Mouse (Mus musculus) forebrain, embryonic 12.5 days (tissue): ENCODE measurements around the gene Fam227b. TPM values are rescaled to one million over a fixed set of nuclear protein-coding genes. Genes with fewer than 3 reads are reported as not detected.

Experiments used
- ATAC-seq: fragments of 200-750 bp; cut with Nextera tagmentation; 2 replicates; pipeline ENCODE4 v1.8.0; 2017; ENCODE audit warnings: moderate TSS enrichment; ENCODE audit not compliant: low FRiP score
- H3K27ac ChIP-seq: fragments of 300-500 bp; sonication (generic); 2 replicates; pipeline ENCODE4 v1.5.1; 2016; ENCODE audit warnings: mild to moderate bottlenecking
- H3K27me3 ChIP-seq: fragments of 300-500 bp; sonication (generic); 2 replicates; pipeline ENCODE4 v1.6.1; 2016; ENCODE audit warnings: mild to moderate bottlenecking
- H3K36me3 ChIP-seq: fragments of 300-500 bp; sonication (generic); replicated peaks from 2 replicates; pipeline ENCODE4 v1.6.1; 2016; ENCODE audit warnings: mild to moderate bottlenecking
- H3K4me1 ChIP-seq: fragments of 300-500 bp; sonication (generic); 2 replicates; pipeline ENCODE4 v1.6.1; 2016
- H3K4me2 ChIP-seq: fragments of 300-500 bp; sonication (generic); 2 replicates; pipeline ENCODE4 v1.6.1; 2016; ENCODE audit warnings: mild to moderate bottlenecking, moderate library complexity
- H3K4me3 ChIP-seq: fragments of 300-500 bp; sonication (generic); replicated peaks from 2 replicates; pipeline ENCODE4 v1.5.1; 2016; ENCODE audit warnings: mild to moderate bottlenecking
- H3K9ac ChIP-seq: fragments of 300-500 bp; sonication (generic); 2 replicates; pipeline ENCODE4 v1.6.1; 2016; ENCODE audit warnings: mild to moderate bottlenecking
- H3K9me3 ChIP-seq: fragments of 300-500 bp; sonication (generic); 2 replicates; pipeline ENCODE4 v1.6.1; 2016
- WGBS: fragments of 180-500 bp; shearing (Covaris S2); methylation state at CpG from one replicate; pipeline ENCODE4 v1.1.7; 2016; 5-methylcytosine and 5-hydroxymethylcytosine counted together
- polyA plus RNA-seq: library from polyadenylated mRNA; unstranded; fragments of >200 nt; fragmentation: Nextera tagmentation; extraction: Ambion mirVana; gene quantifications from 2 replicates; pipeline ENCODE4 v1.2.1, GENCODE M21; 2016

The Fam227b gene
- polyA plus RNA-seq, 1 experiment from 2014 or later: not detected

- Histone ChIP-seq H3K9me3 (no peaks in the 10 kb centered on the region), H3K36me3 (no peaks in the 10 kb centered on the region), H3K4me3 (no peak overlapping the region), H3K4me2 (no peak overlapping the region), H3K27me3 (no peaks in the 10 kb centered on the region), H3K4me1 (peaks cover 3% of the 10 kb centered on the region; the same call in 1 of the 2 replicates), H3K27ac (no peak overlapping the region), H3K9ac (no peak overlapping the region)
- WGBS: 52% methylated on average over 8 of the region's 8 CpGs
- no peak for ATAC-seq
Observed at GRCm38 (mm10) chr2:126031186-126031900, 120.5 kb downstream of the Fam227b start.

GRCm38 (mm10) chr2:126015763-126016473, 135.9 kb downstream of the Fam227b start:
- 5% methylated on average over 3 of the region's 3 CpGs for WGBS
- H3K4me1 ChIP-seq: peaks cover 22% of the 10 kb centered on the region
- H3K27me3 ChIP-seq: no peaks in the 10 kb centered on the region
- no peaks in the 10 kb centered on the region for H3K36me3 ChIP-seq
- H3K27ac ChIP-seq: peak overlapping the region; percentile 56
- no peaks in the 10 kb centered on the region for H3K9me3 ChIP-seq
- H3K4me2 ChIP-seq: peak overlapping the region; percentile 0; the same call in 1 of the 2 replicates
- ATAC-seq: peak; percentile 88
- H3K9ac ChIP-seq: no peak overlapping the region
- H3K4me3 ChIP-seq: no peak overlapping the region

- 28% methylated on average over 12 of the region's 12 CpGs for WGBS
- peak; percentile 77 for ATAC-seq
- H3K36me3 ChIP-seq: no peaks in the 10 kb centered on the region
- no peak overlapping the region for H3K27ac ChIP-seq
- H3K27me3 ChIP-seq: no peaks in the 10 kb centered on the region
- H3K9ac ChIP-seq: no peak overlapping the region
- H3K4me1 ChIP-seq: peaks cover 22% of the 10 kb centered on the region
- no peaks in the 10 kb centered on the region for H3K9me3 ChIP-seq
- H3K4me2 ChIP-seq: peak overlapping the region; percentile 8; the same call in 1 of the 2 replicates
- H3K4me3 ChIP-seq: no peak overlapping the region
Observed at GRCm38 (mm10) chr2:126014989-126015710, 136.7 kb downstream of the Fam227b start.

- H3K9ac ChIP-seq: no peak overlapping the region
- H3K27me3 ChIP-seq: no peaks in the 10 kb centered on the region
- H3K36me3 ChIP-seq: no peaks in the 10 kb centered on the region
- no peak for ATAC-seq
- no peak overlapping the region for H3K4me3 ChIP-seq
- no peaks in the 10 kb centered on the region for H3K4me1 ChIP-seq
- WGBS: 77% methylated on average over 2 of the region's 2 CpGs
- H3K9me3 ChIP-seq: no peaks in the 10 kb centered on the region
- no peak overlapping the region for H3K4me2 ChIP-seq
- H3K27ac ChIP-seq: no peak overlapping the region
Observed at GRCm38 (mm10) chr2:126006742-126007141, 145.1 kb downstream of the Fam227b start.

- Histone ChIP-seq H3K27me3 (no peaks in the 10 kb centered on the region), H3K9me3 (no peaks in the 10 kb centered on the region), H3K4me1 (no peaks in the 10 kb centered on the region), H3K36me3 (no peaks in the 10 kb centered on the region), H3K4me3 (no peak overlapping the region), H3K27ac (no peak overlapping the region), H3K4me2 (no peak overlapping the region), H3K9ac (no peak overlapping the region)
- 48% methylated on average over 3 of the region's 3 CpGs for WGBS
- ATAC-seq: peak; percentile 70; the same call in 1 of the 2 replicates
Observed at GRCm38 (mm10) chr2:126006088-126006487, 145.7 kb downstream of the Fam227b start.

GRCm38 (mm10) chr2:126002291-126002690, 149.5 kb downstream of the Fam227b start:
- Histone ChIP-seq H3K36me3 (no peaks in the 10 kb centered on the region), H3K9me3 (no peaks in the 10 kb centered on the region), H3K27me3 (no peaks in the 10 kb centered on the region), H3K9ac (no peak overlapping the region), H3K4me2 (no peak overlapping the region), H3K27ac (no peak overlapping the region), H3K4me3 (no peak overlapping the region), H3K4me1 (no peaks in the 10 kb centered on the region)
- WGBS: 81% methylated on average over 5 of the region's 5 CpGs
- no peak for ATAC-seq

GRCm38 (mm10) chr2:125975808-125976345, 175.9 kb downstream of the Fam227b start:
- no peak overlapping the region for H3K4me3 ChIP-seq
- H3K27me3 ChIP-seq: no peaks in the 10 kb centered on the region
- no peak overlapping the region for H3K9ac ChIP-seq
- H3K9me3 ChIP-seq: no peaks in the 10 kb centered on the region
- no peak overlapping the region for H3K27ac ChIP-seq
- WGBS: 70% methylated on average over 5 of the region's 5 CpGs
- no peaks in the 10 kb centered on the region; the same call in 1 of the 2 replicates for H3K4me1 ChIP-seq
- no peak overlapping the region for H3K4me2 ChIP-seq
- H3K36me3 ChIP-seq: no peaks in the 10 kb centered on the region
- ATAC-seq: no peak

- no peaks in the 10 kb centered on the region for H3K27me3 ChIP-seq
- H3K36me3 ChIP-seq: no peaks in the 10 kb centered on the region
- H3K9me3 ChIP-seq: no peaks in the 10 kb centered on the region
- no peak overlapping the region for H3K27ac ChIP-seq
- H3K4me3 ChIP-seq: no peak overlapping the region
- no peak overlapping the region for H3K4me2 ChIP-seq
- 96% methylated on average over 10 of the region's 10 CpGs for WGBS
- no peak for ATAC-seq
- H3K4me1 ChIP-seq: no peaks in the 10 kb centered on the region; the same call in 1 of the 2 replicates
- H3K9ac ChIP-seq: no peak overlapping the region
Observed at GRCm38 (mm10) chr2:125975206-125975605, 176.6 kb downstream of the Fam227b start.

- Histone ChIP-seq H3K4me1 (no peaks in the 10 kb centered on the region; the same call in 1 of the 2 replicates), H3K27me3 (no peaks in the 10 kb centered on the region), H3K4me2 (no peak overlapping the region), H3K9ac (no peak overlapping the region), H3K4me3 (no peak overlapping the region), H3K36me3 (no peaks in the 10 kb centered on the region), H3K27ac (no peak overlapping the region), H3K9me3 (no peaks in the 10 kb centered on the region)
- ATAC-seq: no peak
- 74% methylated on average over 6 of the region's 6 CpGs for whole genome bisulfite sequencing
Observed at GRCm38 (mm10) chr2:125973207-125973606, 178.6 kb downstream of the Fam227b start.

GRCm38 (mm10) chr2:125968811-125969210, 183.0 kb downstream of the Fam227b start:
- ATAC-seq: no peak
- Histone ChIP-seq H3K9ac (no peak overlapping the region), H3K36me3 (no peaks in the 10 kb centered on the region), H3K27me3 (no peaks in the 10 kb centered on the region), H3K4me2 (no peak overlapping the region), H3K4me3 (no peak overlapping the region), H3K4me1 (no peaks in the 10 kb centered on the region), H3K9me3 (no peaks in the 10 kb centered on the region), H3K27ac (no peak overlapping the region)
- WGBS: 100% methylated on average over 1 of the region's 1 CpGs

- Histone ChIP-seq H3K4me2 (no peak overlapping the region), H3K9me3 (no peaks in the 10 kb centered on the region), H3K4me3 (no peak overlapping the region), H3K27ac (no peak overlapping the region), H3K27me3 (no peaks in the 10 kb centered on the region), H3K4me1 (no peaks in the 10 kb centered on the region), H3K36me3 (0 out of 2 replicates have a peak, but pooled peaks cover 7% of the 10 kb centered on the region), H3K9ac (no peak overlapping the region)
- WGBS: 93% methylated on average over 2 of the region's 2 CpGs
- no peak for ATAC-seq
Observed at GRCm38 (mm10) chr2:125948195-125948594, 203.6 kb downstream of the Fam227b start.

GRCm38 (mm10) chr2:125943301-125943700, 208.5 kb downstream of the Fam227b start:
- H3K36me3 ChIP-seq: no peaks in the 10 kb centered on the region
- 78% methylated on average over 1 of the region's 1 CpGs for WGBS
- no peaks in the 10 kb centered on the region for H3K27me3 ChIP-seq
- no peak for ATAC-seq
- H3K4me1 ChIP-seq: no peaks in the 10 kb centered on the region
- no peak overlapping the region for H3K27ac ChIP-seq
- H3K4me2 ChIP-seq: no peak overlapping the region
- no peaks in the 10 kb centered on the region for H3K9me3 ChIP-seq
- no peak overlapping the region for H3K9ac ChIP-seq
- H3K4me3 ChIP-seq: no peak overlapping the region
